Mouse (Mus musculus) G1E (cell line): ENCODE results near the gene Sorl1. TPM values are rescaled to one million over a fixed set of nuclear protein-coding genes. Genes with fewer than 3 reads are reported as not detected.

Source experiments
- ATAC-seq: 2 replicates; pipeline ENCODE4 v1.8.0; 2016; ENCODE audit warnings: mild to moderate bottlenecking; ENCODE audit not compliant: insufficient number of reproducible peaks, poor library complexity, low FRiP score, severe bottlenecking; ENCODE audit errors: extremely low read depth
- DNase-seq: peaks from one replicate; pipeline ENCODE4 v3.0.0; 2012; ENCODE audit warnings: low spot score
- H3K27me3 ChIP-seq: 2 replicates; pipeline ENCODE4 v1.6.1; 2012; ENCODE audit warnings: mild to moderate bottlenecking, low read length, inconsistent platforms; ENCODE audit not compliant: insufficient read depth
- H3K36me3 ChIP-seq: replicated peaks from 2 replicates; pipeline ENCODE3; 2012; ENCODE audit warnings: mild to moderate bottlenecking, inconsistent platforms
- H3K4me1 ChIP-seq: 2 replicates; pipeline ENCODE4 v1.6.1; 2012; ENCODE audit warnings: low read depth, low read length, inconsistent platforms, mixed read lengths; ENCODE audit not compliant: insufficient read depth
- H3K4me3 ChIP-seq: 2 replicates; pipeline ENCODE4 v1.5.1; 2012; ENCODE audit warnings: low read depth, mild to moderate bottlenecking, inconsistent platforms, low read length, moderate library complexity, mixed read lengths
- H3K9me3 ChIP-seq: replicated peaks from 2 replicates; pipeline ENCODE4 v1.6.1; 2012; ENCODE audit warnings: inconsistent platforms
- CTCF ChIP-seq: IDR thresholded peaks from 2 replicates; pipeline ENCODE4 v1.5.1; 2012; ENCODE audit warnings: low read depth, low read length, inconsistent platforms, mixed read lengths
- GATA1 ChIP-seq: IDR thresholded peaks from 2 replicates; pipeline ENCODE4 v1.6.1; 2012; ENCODE audit warnings: borderline replicate concordance, low read length, inconsistent platforms, mixed read lengths
- GATA2 ChIP-seq: IDR thresholded peaks from 2 replicates; pipeline ENCODE4 v1.6.1; 2012; ENCODE audit warnings: low read depth, low read length, inconsistent platforms, borderline replicate concordance
- POLR2AphosphoS5 ChIP-seq: IDR thresholded peaks from 2 replicates; pipeline ENCODE4 v1.6.1; 2012; ENCODE audit warnings: low read depth, low read length, inconsistent platforms; ENCODE audit not compliant: insufficient replicate concordance
- TAL1 ChIP-seq: conservative IDR thresholded peaks from 2 replicates; pipeline ENCODE4 v1.6.1; 2012; ENCODE audit warnings: low read depth, low read length, inconsistent platforms, mixed read lengths
- polyA plus RNA-seq: library from polyadenylated mRNA; stranded (reverse); fragments of >175 nt; gene quantifications from 2 replicates; pipeline ENCODE4 v1.2.3, GENCODE M21; 2012
- total RNA-seq, 2 experiments: library from RNA; stranded (forward) in 1 of 2; stranded (reverse) in 1 of 2; fragments of 200-1000 nt in 1 of 2; fragments of >200 nt in 1 of 2; fragmentation: Nextera tagmentation in 1 of 2; gene quantifications; 2 replicates each; pipeline ENCODE4 v1.2.3; 2014 to 2017

Gene Sorl1
- total and polyA plus RNA-seq, 3 experiments, result under 0.01 to 0.05 TPM; not detected in 1

DNA sequence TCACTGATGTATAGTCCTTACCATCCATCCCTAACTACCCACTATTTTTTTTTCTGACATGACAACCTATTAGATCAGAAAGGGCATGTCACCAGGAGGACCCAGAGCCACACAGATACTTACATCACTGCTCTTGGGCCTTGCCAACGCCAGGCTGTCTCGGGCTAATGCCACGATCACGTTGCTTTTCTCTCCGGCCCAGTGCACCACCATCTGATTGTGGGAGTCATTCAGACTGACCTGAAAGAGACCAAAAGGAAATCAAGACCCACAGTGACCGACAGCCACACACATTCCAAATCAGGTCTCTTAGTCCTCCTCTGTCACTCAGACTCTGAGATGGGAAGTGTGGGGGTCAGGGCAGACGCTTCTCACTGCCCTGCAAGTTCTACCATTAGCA is 17.8 kb downstream of the Sorl1 start:
- H3K36me3 ChIP-seq, result no peaks in the 10 kb centered on the region
- H3K4me3 ChIP-seq, result no peak overlapping the region
- DNase-seq (no peak), ATAC-seq (no peak)
- H3K27me3 ChIP-seq, result no peaks in the 10 kb centered on the region
- peaks cover 6% of the 10 kb centered on the region; the same call in 1 of the 2 replicates for H3K9me3 ChIP-seq
- TF ChIP-seq TAL1, result no peak
- no peaks in the 10 kb centered on the region for H3K4me1 ChIP-seq

DNA sequence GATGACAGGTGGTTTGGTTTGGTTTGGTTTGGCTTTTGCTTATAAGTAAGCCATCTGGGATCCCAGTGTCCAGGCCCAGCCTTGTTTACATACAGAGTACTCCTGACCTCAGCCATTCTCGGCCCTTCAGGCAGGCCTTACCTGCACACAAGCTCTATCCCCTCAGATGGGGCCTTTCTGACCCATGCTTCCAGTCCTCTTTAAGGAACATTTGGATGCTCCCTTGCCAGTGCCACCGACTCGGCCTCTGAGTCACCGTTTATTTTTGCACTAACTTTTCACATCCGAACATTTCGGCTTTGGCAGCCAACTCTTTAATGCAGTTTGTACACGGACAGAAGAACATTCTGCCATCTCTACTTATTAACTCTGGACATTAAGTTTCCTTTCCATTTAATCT is 20.6 kb downstream of the Sorl1 start:
- no peak for TF ChIP-seq GATA1
- TF ChIP-seq CTCF, result no peak
- TF ChIP-seq TAL1, result no peak
- no peak for TF ChIP-seq GATA2
- TF ChIP-seq POLR2AphosphoS5, result no peak
- Histone ChIP-seq H3K27me3 (no peaks in the 10 kb centered on the region), H3K36me3 (no peaks in the 10 kb centered on the region), H3K4me1 (no peaks in the 10 kb centered on the region), H3K4me3 (no peak overlapping the region), H3K9me3 (peaks cover 8% of the 10 kb centered on the region; the same call in 1 of the 2 replicates)
- DNase-seq (no peak), ATAC-seq (no peak)

DNA sequence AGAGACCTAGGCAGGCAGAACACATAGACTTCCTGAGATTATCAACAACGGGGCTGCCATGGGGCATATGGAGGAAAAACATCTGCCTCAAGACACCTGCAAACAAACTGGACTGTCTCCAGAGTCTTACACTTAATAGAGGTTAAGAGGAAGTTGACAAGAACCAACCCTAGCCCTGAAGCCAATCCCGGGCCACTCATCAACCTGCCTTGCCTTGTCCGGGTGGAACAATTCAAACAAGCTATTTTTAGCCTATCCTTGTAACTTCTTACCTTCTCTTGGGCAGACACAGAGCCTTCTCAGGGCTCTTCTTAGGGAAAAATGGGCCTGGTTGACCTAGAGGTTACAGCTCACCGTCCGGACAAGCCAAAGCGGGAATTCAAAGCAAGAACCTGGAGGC is 22.1 kb downstream of the Sorl1 start:
- Histone ChIP-seq H3K36me3 (no peaks in the 10 kb centered on the region), H3K4me1 (no peaks in the 10 kb centered on the region), H3K4me3 (no peak overlapping the region), H3K9me3 (peaks cover 14% of the 10 kb centered on the region), H3K27me3 (no peaks in the 10 kb centered on the region)
- ATAC-seq, result no peak
- TF ChIP-seq CTCF (no peak), POLR2AphosphoS5 (no peak), GATA2 (no peak), TAL1 (no peak), GATA1 (no peak)
- no peak for DNase-seq

DNA sequence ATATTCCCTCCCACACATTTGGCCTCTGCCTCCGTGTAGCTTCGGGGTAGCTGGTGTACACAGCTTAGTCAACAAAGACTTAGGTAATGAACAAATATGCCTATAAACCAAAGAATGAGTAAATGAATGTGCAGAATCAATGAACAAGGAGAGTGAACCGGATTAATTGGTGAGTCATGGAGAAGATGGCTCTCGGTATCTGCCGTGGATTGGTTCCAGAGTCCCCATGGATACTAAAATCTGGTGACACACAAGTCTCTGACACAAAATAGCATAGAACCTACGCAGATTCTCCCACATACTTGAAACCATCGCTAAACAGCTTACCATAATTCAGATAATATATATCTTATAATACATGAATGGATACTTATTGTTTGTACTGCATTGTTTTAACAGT is 22.8 kb downstream of the Sorl1 start:
- peaks cover 11% of the 10 kb centered on the region for H3K9me3 ChIP-seq
- ATAC-seq (no peak), DNase-seq (no peak)
- no peak overlapping the region for H3K4me3 ChIP-seq
- no peaks in the 10 kb centered on the region for H3K4me1 ChIP-seq
- TF ChIP-seq GATA2, result no peak
- no peak for TF ChIP-seq CTCF
- no peak for TF ChIP-seq POLR2AphosphoS5
- no peak for TF ChIP-seq TAL1
- TF ChIP-seq GATA1, result no peak
- no peaks in the 10 kb centered on the region for H3K27me3 ChIP-seq
- H3K36me3 ChIP-seq, result no peaks in the 10 kb centered on the region

DNA sequence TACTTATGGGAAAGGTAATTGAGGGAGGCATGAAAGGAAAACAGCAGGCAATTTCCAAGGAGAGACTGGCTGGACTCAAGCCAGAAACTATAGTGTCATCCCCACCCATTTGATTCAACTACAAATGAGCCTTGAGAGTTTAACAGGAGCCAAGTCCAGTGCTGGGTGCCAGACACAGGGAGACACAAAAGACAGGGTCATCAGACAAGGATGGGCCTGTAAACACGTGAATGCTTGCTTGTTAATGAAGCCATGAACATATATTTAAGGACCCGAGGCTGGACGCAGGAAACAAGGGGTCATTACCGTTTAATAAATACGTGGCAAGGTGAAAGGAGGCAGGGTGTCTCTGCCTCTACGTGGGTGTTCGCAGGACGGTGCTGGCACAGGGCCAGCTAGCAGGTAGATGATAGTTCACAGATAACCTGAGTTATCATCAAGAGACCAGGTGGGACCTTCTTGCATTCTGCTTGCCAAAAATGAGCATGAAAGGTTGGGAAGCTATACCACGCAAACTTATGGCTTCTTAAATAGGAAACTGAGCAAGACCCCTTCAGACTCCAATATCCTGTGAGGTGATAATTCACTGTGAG is 23.4 kb downstream of the Sorl1 start:
- no peak for TF ChIP-seq POLR2AphosphoS5
- TF ChIP-seq GATA2, result no peak
- TF ChIP-seq CTCF, result no peak
- TF ChIP-seq TAL1, result no peak
- no peak for TF ChIP-seq GATA1
- no peaks in the 10 kb centered on the region for H3K4me1 ChIP-seq
- H3K27me3 ChIP-seq, result no peaks in the 10 kb centered on the region
- DNase-seq (no peak), ATAC-seq (no peak)
- peaks cover 9% of the 10 kb centered on the region for H3K9me3 ChIP-seq
- H3K4me3 ChIP-seq, result no peak overlapping the region
- no peaks in the 10 kb centered on the region for H3K36me3 ChIP-seq

DNA sequence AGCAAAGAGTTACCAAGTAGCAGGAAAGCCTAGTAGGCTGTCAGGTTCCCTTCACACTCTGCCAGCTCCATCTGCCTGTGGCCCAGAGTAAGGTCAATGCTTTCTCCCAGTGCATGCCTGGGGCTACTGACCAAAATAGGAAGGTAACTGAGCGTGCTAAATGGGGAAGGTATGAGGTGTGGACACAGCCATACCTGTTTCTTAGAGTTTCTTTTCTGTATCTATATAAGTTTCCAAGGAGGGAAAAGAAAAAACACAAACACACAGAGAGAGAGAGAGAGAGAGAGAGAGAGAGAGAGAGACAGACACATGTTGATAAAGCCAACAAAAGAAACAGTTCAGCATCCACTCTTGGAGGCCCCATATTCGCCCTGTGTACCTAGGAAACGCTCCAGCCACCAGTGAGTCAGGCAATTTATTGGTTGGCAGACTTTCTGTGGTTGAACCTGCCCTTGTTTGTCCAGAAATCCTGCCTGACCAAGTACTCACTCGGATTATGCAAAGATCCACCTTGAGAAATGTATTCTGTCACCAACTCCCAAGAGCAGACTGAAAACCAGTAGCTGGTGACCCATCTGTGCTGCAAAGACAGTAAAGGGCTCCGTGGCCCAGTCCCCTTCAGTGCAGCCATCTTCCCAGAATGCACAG is 25.5 kb downstream of the Sorl1 start:
- Histone ChIP-seq H3K9me3 (peaks cover 9% of the 10 kb centered on the region), H3K36me3 (no peaks in the 10 kb centered on the region), H3K27me3 (no peaks in the 10 kb centered on the region), H3K4me1 (no peaks in the 10 kb centered on the region), H3K4me3 (no peak overlapping the region)
- ATAC-seq (no peak), DNase-seq (no peak)
- TF ChIP-seq GATA2, result no peak
- TF ChIP-seq POLR2AphosphoS5, result no peak
- no peak for TF ChIP-seq CTCF
- no peak for TF ChIP-seq GATA1
- no peak for TF ChIP-seq TAL1
